Mouse (Mus musculus): Measurements from ENCODE around the gene Eaf2. TPM values are rescaled to one million over a fixed set of nuclear protein-coding genes. Genes with fewer than 3 reads are reported as not detected.

The Eaf2 gene
- polyA plus RNA-seq, 1 experiment from 2014 or later = 0.66 TPM

- Histone ChIP-seq H3K27me3 (replicated peaks; ENCODE audit: control insufficient read depth, insufficient read depth, low read length) (no peaks in the 10 kb centered on the region; the same call in 1 of the 2 replicates), H3K4me3 (ENCODE audit: low read length) (no peak overlapping the region), H3K9ac (ENCODE audit: low read depth, low read length) (no peak overlapping the region), H3K4me2 (ENCODE audit: low read length) (no peak overlapping the region), H3K9me3 (ENCODE audit: control insufficient read depth, low read length) (no peaks in the 10 kb centered on the region), H3K4me1 (ENCODE audit: control insufficient read depth, insufficient read depth, low read depth, low read length) (no peaks in the 10 kb centered on the region), H3K36me3 (ENCODE audit: control insufficient read depth, insufficient read depth, low read length) (no peaks in the 10 kb centered on the region), H3K27ac (ENCODE audit: low read depth, low read length) (no peak overlapping the region)
- ATAC-seq = no peak
- WGBS = 11% methylated on average over 3 of the region's 3 CpGs
Observed at GRCm38 (mm10) chr16:36821474-36821873, 53.3 kb downstream of the Eaf2 start.

- WGBS = 93% methylated on average over 3 of the region's 3 CpGs
- H3K4me1 ChIP-seq (ENCODE audit: control insufficient read depth, insufficient read depth, low read depth, low read length) = no peaks in the 10 kb centered on the region
- no peak for ATAC-seq
Observed at GRCm38 (mm10) chr16:36820747-36821146, 54.1 kb downstream of the Eaf2 start.

GRCm38 (mm10) chr16:36820016-36820415, 54.8 kb downstream of the Eaf2 start:
- H3K4me1 ChIP-seq (ENCODE audit: control insufficient read depth, insufficient read depth, low read depth, low read length) = no peaks in the 10 kb centered on the region

More at GRCm38 (mm10) chr16:36820747-36821146, 54.1 kb downstream of the Eaf2 start:
- Histone ChIP-seq H3K4me3 (ENCODE audit: low read length) (no peak overlapping the region), H3K27ac (ENCODE audit: low read depth, low read length) (no peak overlapping the region), H3K9ac (ENCODE audit: low read depth, low read length) (no peak overlapping the region), H3K9me3 (ENCODE audit: control insufficient read depth, low read length) (no peaks in the 10 kb centered on the region), H3K4me2 (ENCODE audit: low read length) (no peak overlapping the region), H3K36me3 (ENCODE audit: control insufficient read depth, insufficient read depth, low read length) (no peaks in the 10 kb centered on the region), H3K27me3 (replicated peaks; ENCODE audit: control insufficient read depth, insufficient read depth, low read length) (no peaks in the 10 kb centered on the region)

GRCm38 (mm10) chr16:36817321-36817926, 57.4 kb downstream of the Eaf2 start:
- Histone ChIP-seq H3K4me1 (ENCODE audit: control insufficient read depth, insufficient read depth, low read depth, low read length) (no peaks in the 10 kb centered on the region), H3K4me3 (ENCODE audit: low read length) (no peak overlapping the region), H3K9me3 (ENCODE audit: control insufficient read depth, low read length) (no peaks in the 10 kb centered on the region), H3K36me3 (ENCODE audit: control insufficient read depth, insufficient read depth, low read length) (no peaks in the 10 kb centered on the region), H3K27ac (ENCODE audit: low read depth, low read length) (no peak overlapping the region), H3K4me2 (ENCODE audit: low read length) (no peak overlapping the region), H3K9ac (ENCODE audit: low read depth, low read length) (no peak overlapping the region), H3K27me3 (replicated peaks; ENCODE audit: control insufficient read depth, insufficient read depth, low read length) (no peaks in the 10 kb centered on the region)
- WGBS = 16% methylated on average over 7 of the region's 7 CpGs
- ATAC-seq = peak; percentile 99

More at GRCm38 (mm10) chr16:36820016-36820415, 54.8 kb downstream of the Eaf2 start:
- WGBS = 58% methylated on average over 6 of the region's 6 CpGs
- no peaks in the 10 kb centered on the region for H3K27me3 ChIP-seq (replicated peaks; ENCODE audit: control insufficient read depth, insufficient read depth, low read length)
- ATAC-seq = no peak
- no peak overlapping the region for H3K4me3 ChIP-seq (ENCODE audit: low read length)
- no peak overlapping the region for H3K9ac ChIP-seq (ENCODE audit: low read depth, low read length)
- H3K27ac ChIP-seq (ENCODE audit: low read depth, low read length) = no peak overlapping the region
- no peaks in the 10 kb centered on the region for H3K36me3 ChIP-seq (ENCODE audit: control insufficient read depth, insufficient read depth, low read length)
- no peak overlapping the region for H3K4me2 ChIP-seq (ENCODE audit: low read length)
- H3K9me3 ChIP-seq (ENCODE audit: control insufficient read depth, low read length) = no peaks in the 10 kb centered on the region

GRCm38 (mm10) chr16:36816916-36817315, 57.9 kb downstream of the Eaf2 start:
- no peaks in the 10 kb centered on the region for H3K27me3 ChIP-seq (replicated peaks; ENCODE audit: control insufficient read depth, insufficient read depth, low read length)
- no peaks in the 10 kb centered on the region for H3K9me3 ChIP-seq (ENCODE audit: control insufficient read depth, low read length)
- no peak overlapping the region for H3K4me2 ChIP-seq (ENCODE audit: low read length)
- no peak overlapping the region for H3K4me3 ChIP-seq (ENCODE audit: low read length)
- H3K9ac ChIP-seq (ENCODE audit: low read depth, low read length) = no peak overlapping the region
- no peak overlapping the region for H3K27ac ChIP-seq (ENCODE audit: low read depth, low read length)
- H3K4me1 ChIP-seq (ENCODE audit: control insufficient read depth, insufficient read depth, low read depth, low read length) = no peaks in the 10 kb centered on the region
- no peaks in the 10 kb centered on the region for H3K36me3 ChIP-seq (ENCODE audit: control insufficient read depth, insufficient read depth, low read length)
- no peak; the same call in 1 of the 2 replicates for ATAC-seq

GRCm38 (mm10) chr16:36813680-36814079, 61.1 kb downstream of the Eaf2 start:
- 78% methylated on average over 3 of the region's 3 CpGs for WGBS
- H3K4me3 ChIP-seq (ENCODE audit: low read length) = no peak overlapping the region

GRCm38 (mm10) chr16:36808616-36809015, 66.2 kb downstream of the Eaf2 start:
- Histone ChIP-seq H3K9ac (ENCODE audit: low read depth, low read length) (no peak overlapping the region), H3K9me3 (ENCODE audit: control insufficient read depth, low read length) (no peaks in the 10 kb centered on the region), H3K27me3 (replicated peaks; ENCODE audit: control insufficient read depth, insufficient read depth, low read length) (no peaks in the 10 kb centered on the region), H3K4me3 (ENCODE audit: low read length) (no peak overlapping the region), H3K4me2 (ENCODE audit: low read length) (no peak overlapping the region), H3K4me1 (ENCODE audit: control insufficient read depth, insufficient read depth, low read depth, low read length) (no peaks in the 10 kb centered on the region), H3K27ac (ENCODE audit: low read depth, low read length) (no peak overlapping the region), H3K36me3 (ENCODE audit: control insufficient read depth, insufficient read depth, low read length) (no peaks in the 10 kb centered on the region)
- ATAC-seq = no peak
- 90% methylated on average over 3 of the region's 3 CpGs for WGBS

More at GRCm38 (mm10) chr16:36813680-36814079, 61.1 kb downstream of the Eaf2 start:
- no peak overlapping the region for H3K4me2 ChIP-seq (ENCODE audit: low read length)
- H3K27ac ChIP-seq (ENCODE audit: low read depth, low read length) = no peak overlapping the region
- no peaks in the 10 kb centered on the region for H3K36me3 ChIP-seq (ENCODE audit: control insufficient read depth, insufficient read depth, low read length)
- no peaks in the 10 kb centered on the region for H3K4me1 ChIP-seq (ENCODE audit: control insufficient read depth, insufficient read depth, low read depth, low read length)
- no peak overlapping the region for H3K9ac ChIP-seq (ENCODE audit: low read depth, low read length)
- H3K27me3 ChIP-seq (replicated peaks; ENCODE audit: control insufficient read depth, insufficient read depth, low read length) = no peaks in the 10 kb centered on the region
- H3K9me3 ChIP-seq (ENCODE audit: control insufficient read depth, low read length) = no peaks in the 10 kb centered on the region
- ATAC-seq = no peak

- no peak for ATAC-seq
- Histone ChIP-seq H3K27me3 (replicated peaks; ENCODE audit: control insufficient read depth, insufficient read depth, low read length) (no peaks in the 10 kb centered on the region), H3K4me3 (ENCODE audit: low read length) (no peak overlapping the region)
Observed at GRCm38 (mm10) chr16:36802361-36802760, 72.4 kb downstream of the Eaf2 start.

GRCm38 (mm10) chr16:36798334-36798733, 76.5 kb downstream of the Eaf2 start:
- no peak overlapping the region for H3K27ac ChIP-seq (ENCODE audit: low read depth, low read length)
- 75% methylated on average over 2 of the region's 2 CpGs for WGBS
- no peak for ATAC-seq

More at GRCm38 (mm10) chr16:36802361-36802760, 72.4 kb downstream of the Eaf2 start:
- Histone ChIP-seq H3K27ac (ENCODE audit: low read depth, low read length) (no peak overlapping the region), H3K36me3 (ENCODE audit: control insufficient read depth, insufficient read depth, low read length) (no peaks in the 10 kb centered on the region), H3K4me1 (ENCODE audit: control insufficient read depth, insufficient read depth, low read depth, low read length) (no peaks in the 10 kb centered on the region), H3K9ac (ENCODE audit: low read depth, low read length) (no peak overlapping the region), H3K9me3 (ENCODE audit: control insufficient read depth, low read length) (peaks cover 3% of the 10 kb centered on the region; the same call in 1 of the 2 replicates), H3K4me2 (ENCODE audit: low read length) (no peak overlapping the region)
- 91% methylated on average over 3 of the region's 3 CpGs for WGBS

More at GRCm38 (mm10) chr16:36798334-36798733, 76.5 kb downstream of the Eaf2 start:
- Histone ChIP-seq H3K4me2 (ENCODE audit: low read length) (no peak overlapping the region), H3K4me1 (ENCODE audit: control insufficient read depth, insufficient read depth, low read depth, low read length) (no peaks in the 10 kb centered on the region), H3K4me3 (ENCODE audit: low read length) (no peak overlapping the region), H3K36me3 (ENCODE audit: control insufficient read depth, insufficient read depth, low read length) (no peaks in the 10 kb centered on the region), H3K27me3 (replicated peaks; ENCODE audit: control insufficient read depth, insufficient read depth, low read length) (no peaks in the 10 kb centered on the region), H3K9ac (ENCODE audit: low read depth, low read length) (no peak overlapping the region), H3K9me3 (ENCODE audit: control insufficient read depth, low read length) (peaks cover 3% of the 10 kb centered on the region; the same call in 1 of the 2 replicates)

Data from hindbrain, embryonic 16.5 days (tissue).